Mouse (Mus musculus) embryonic fibroblast, embryonic 13.5 days (primary cell): ENCODE results near the gene Vps18.
A peak's percentile ranks its signal among the peaks of the same experiment; 100 is the strongest.

Experiments used
- CTCF ChIP-seq: IDR thresholded peaks from 2 replicates; pipeline ENCODE4 v1.5.1; 2011; ENCODE audit warnings: mild to moderate bottlenecking, control low read depth, low read length, moderate library complexity, borderline replicate concordance; ENCODE audit not compliant: insufficient read depth
- POLR2A ChIP-seq: IDR thresholded peaks from 2 replicates; pipeline ENCODE4 v1.6.1; 2011; ENCODE audit warnings: low read depth, mild to moderate bottlenecking, control low read depth, low read length, moderate library complexity

DNA sequence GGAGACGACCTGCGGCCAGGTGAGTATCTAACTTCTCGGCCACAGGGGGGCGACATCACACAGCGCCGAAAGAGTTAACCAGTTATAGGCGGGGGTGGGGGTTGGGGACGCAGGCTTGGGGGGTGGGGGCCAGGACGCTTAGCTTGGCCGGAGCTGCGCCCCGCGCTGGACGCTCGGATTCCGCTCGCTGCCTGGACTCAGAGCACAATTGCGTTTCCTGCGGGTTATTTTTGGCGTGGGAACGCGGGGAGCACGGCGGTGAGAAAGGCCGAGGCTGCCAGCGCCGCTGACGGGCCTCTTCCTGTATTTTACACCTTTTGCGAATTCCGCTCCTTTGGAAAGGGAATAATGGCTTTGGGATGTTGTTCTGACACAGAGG lies 38.6 kb downstream of the Vps18 start:
- TF ChIP-seq CTCF (peak; percentile 45; the same call in 1 of the 2 replicates), POLR2A (no peak)
